Mouse (Mus musculus) frontal cortex, postnatal 36 days (tissue): ENCODE data around the gene Kif23.

ENCODE experiments used
- DNase-seq, 2 experiments: peaks; one replicate each; pipeline ENCODE4 v3.0.0; 2022; ENCODE audit warnings: low spot score in 2 of 2

Gene Kif23

DNA sequence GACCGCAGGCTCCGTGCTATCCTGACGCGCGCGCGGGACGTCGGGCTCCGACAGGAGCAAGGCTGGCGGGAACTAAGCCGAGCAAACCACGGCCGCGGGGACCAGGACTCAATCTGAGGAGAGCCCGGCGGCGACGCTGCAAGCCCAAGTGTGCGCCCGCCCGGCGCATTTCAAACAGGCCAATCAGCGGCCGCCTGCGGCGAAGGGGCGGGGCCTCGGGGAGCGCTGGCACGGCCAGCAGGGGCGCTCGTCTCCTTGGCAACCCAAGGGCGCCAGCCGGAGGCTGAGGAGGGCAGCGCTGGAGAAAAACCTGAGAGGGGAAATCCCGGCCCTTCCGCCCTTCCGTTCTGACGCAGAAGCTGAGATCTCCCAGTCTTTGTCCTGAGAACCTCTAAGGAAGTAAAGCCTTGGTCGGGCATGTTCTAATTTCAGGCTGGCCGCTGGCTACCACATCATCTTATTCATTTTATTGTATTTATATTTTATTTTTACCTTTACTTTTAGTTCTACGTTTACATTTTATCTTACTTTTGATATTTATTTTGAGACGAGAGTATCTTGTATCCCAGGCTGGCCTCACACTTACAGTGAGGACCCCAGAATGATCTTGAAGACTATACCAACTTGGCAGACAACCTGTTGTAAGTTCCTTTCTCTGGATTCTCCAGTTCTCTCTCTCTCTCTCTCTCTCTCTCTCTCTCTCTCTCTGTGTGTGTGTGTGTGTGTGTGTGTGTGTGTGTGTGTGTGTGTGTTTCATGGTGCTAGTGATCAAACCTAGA, at the start of gene Kif23:
Gene Kif23 (minus strand): TSS at position 152 of the 779 bp plus-strand sequence.
- DNase-seq, result peak; percentile 92 to 95

DNA sequence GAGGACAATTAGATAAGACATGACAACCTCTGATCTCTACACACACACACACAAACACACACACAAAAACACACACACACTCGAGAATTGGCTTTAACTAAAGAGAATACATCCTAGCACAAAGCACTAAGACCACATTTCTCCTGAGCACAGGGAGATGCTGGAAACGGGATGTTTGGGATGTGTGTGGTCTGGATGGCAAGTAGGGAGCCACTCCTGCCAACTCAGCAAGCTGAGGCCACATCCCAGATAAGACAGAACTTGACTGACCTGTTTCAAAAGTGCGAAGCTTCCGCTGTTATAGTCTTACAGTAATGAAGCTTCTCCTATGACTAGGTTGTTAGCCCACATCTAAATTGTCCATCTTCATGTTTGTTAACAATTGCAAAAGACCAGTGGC, 44.6 kb upstream of the Kif23 start:
- no peak for DNase-seq

DNA sequence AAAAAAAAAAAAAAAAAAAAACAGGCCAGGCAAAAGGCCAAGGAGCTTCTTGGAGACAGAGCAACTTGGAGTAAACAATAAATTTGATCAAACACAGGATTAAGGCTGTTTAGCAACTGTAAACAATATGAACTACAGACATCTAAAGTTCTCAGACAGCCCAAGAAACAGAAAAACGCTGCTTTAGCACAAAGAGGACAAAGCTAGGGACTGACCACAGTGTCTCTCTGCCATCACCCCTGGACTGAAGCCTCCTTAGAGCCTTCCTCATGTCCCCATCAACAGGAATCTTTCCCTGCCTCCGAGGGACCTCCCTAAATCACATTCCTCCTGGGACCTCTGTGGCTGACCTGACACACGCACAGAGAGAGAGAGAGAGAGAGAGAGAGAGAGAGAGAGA, 44.2 kb upstream of the Kif23 start:
- no peak for DNase-seq

DNA sequence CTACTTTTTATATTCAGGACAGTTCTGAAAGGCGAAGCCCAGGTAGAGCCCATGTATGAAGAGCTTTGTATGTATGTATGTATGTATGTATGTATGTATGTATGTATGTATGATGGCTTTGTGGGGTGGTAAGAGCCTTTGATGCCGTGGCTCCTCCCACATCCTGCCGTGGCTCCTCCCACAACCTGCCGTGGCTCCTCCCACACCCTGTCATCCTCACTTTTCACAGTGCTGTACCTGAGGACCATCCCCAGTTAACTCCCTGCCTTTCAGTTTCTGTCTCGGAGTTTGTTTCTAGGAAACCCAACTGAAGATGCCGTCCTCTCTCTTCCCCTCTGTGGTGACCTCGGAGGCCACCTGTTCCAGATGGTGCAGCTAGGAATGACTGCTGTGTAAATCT, 39.5 kb upstream of the Kif23 start:
- no peak for DNase-seq

DNA sequence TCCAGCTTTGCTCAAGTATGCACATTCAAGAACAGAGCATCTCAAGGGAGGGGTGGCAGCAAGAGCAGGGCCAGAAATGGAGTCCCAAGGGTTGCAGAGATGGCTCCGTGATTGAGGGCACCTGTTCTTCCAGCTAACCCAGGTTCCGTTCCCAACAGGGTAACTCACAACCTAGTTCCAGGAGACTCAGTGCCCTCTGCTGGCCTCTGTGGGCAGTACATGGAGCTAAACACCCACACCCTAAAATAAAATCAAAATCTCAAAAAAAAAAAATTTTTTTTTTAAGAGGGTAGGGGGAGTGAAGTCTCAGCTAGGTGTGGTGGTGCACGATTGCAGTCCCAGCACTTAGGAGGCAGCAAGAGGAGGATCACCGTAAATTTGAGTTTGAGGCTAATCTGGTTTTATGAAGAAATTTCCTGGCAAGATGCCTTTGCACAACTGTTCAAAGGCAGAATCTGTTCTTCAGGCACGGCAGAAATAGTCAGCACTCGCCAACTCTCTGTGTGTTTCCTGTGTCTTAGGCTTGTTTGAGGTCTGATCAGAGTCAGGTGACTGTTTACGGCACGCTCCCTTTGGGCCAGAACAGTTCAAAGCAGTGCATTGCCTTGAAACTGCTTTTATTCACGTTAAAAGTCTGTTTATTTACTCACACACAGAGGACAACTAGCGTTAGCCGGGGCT, 38.7 kb upstream of the Kif23 start:
- peak; percentile 44 to 47 for DNase-seq

GRCm38 (mm10) chr9:61982940-61983620, 36.5 kb upstream of the Kif23 start:
- DNase-seq, result no peak

- DNase-seq, result no peak
Observed at GRCm38 (mm10) chr9:61981876-61982275, 35.3 kb upstream of the Kif23 start.

GRCm38 (mm10) chr9:61979983-61980382, 33.4 kb upstream of the Kif23 start:
- no peak for DNase-seq

DNA sequence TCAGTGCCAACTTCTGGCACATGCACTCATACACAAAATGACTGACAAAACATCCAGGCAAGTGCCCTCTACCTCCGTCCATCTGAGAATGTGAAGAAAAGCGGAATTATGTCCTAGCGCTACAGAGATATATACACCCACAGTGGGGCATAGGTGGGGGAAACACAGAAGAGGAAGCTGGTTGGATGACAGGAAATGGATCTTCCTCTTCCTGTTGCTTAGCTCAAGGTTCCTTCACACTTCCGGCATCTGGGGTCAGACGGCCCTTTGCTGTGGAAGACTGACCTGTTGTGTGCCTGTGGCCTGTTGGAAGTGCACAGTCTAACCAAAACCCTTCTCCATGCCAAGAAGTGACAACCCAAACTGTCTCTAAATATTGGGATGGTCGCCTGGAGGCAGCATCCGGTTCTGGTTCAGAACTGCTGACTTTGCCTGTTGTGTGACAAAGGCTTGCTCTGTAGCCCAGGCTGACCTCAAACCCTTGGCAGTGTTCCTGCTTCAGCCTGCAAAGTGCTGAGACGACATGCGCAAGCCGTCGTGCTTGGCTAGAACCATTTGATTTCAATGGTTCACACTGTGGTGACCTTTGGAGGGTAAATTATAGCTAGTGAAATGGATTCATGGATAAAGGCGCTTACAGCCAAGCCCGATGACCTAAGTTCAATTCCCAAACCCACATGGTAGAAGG, 30.8 kb upstream of the Kif23 start:
- no peak for DNase-seq

DNA sequence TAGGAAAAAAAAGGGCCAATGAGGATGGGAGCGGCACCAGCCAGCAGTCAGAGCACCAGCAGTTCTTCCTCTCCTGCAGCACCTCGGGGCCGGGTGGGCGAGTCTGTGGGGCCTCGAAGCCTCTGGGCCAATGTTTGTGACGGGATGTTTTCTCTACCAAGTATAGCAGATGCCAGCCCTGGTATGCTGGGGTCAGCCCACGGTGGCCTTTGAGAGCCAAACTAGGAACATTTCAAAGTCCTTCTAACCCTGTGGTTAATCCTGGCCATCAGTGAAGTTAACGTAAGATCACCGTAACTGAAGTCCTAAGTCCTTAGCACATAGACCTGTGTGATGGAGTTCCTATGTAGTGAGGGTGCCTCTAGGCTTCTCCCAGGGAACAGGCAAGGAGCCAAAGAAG, 25.5 kb upstream of the Kif23 start:
- DNase-seq, result no peak

GRCm38 (mm10) chr9:61971045-61971444, 24.5 kb upstream of the Kif23 start:
- DNase-seq, result no peak

DNA sequence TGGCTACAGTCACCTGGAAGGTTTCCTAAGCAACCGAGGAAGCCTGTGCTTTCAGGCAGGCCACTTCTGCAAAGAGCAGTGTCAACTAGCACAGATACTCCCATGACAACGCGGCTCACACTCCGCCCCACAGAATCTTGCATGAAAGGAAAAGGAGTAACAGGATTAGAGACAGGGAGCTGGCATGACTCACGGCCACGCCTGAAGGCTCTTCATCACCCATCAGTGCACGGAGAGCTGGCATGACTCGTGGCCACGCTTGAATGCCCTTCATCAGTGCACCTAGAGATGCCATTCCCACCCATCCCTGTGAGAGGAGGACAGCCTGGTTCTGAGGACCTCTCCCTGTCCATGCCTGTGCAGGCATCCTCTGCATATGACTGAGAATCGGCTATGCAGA, 20.8 kb upstream of the Kif23 start:
- DNase-seq, result peak; percentile 35 to 42

GRCm38 (mm10) chr9:61965987-61966386, 19.4 kb upstream of the Kif23 start:
- DNase-seq, result no peak

- peak; percentile 74 for DNase-seq
Observed at GRCm38 (mm10) chr9:61965411-61965930, 18.9 kb upstream of the Kif23 start.

DNA sequence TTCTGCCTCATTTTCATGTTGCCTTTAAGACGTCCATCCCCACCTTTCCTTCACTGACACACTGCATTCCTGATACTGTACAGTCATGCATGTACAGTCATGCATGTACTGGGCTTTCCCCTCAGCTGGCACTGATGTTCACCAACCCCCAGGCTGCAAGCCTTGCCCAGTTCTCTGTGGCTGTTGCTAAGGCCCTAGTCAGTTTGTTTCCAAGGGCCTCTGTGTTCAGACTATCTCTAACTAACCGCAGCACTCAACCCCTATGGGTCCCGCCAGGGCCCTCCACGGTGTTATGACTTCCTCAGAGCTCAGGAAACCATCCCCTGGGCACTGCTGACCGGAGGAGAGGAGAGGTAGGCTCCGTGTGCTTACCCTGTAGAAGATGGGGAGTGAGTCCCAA, 16.8 kb upstream of the Kif23 start:
- no peak for DNase-seq

- DNase-seq, result no peak
Observed at GRCm38 (mm10) chr9:61961181-61961580, 14.6 kb upstream of the Kif23 start.

DNA sequence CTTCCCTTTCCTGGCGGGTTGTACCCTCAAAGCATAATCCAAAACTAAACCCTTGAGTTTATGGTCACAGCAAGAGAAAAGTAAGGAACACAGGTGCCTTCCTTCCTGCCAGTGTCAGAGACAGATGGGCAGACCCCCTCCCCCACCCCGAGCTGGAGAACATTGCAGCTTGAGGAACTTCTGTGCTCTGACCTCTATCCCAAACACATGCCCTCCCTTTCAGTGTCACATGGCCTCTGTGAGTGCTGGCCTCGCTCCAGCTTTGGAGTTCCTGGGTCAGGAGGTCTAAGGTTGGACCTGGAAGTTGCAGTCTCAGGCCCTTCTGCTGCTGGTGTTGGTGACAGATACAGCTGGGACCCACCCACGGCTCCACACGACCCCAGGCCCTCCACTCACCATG, 14.2 kb upstream of the Kif23 start:
- no peak for DNase-seq

DNA sequence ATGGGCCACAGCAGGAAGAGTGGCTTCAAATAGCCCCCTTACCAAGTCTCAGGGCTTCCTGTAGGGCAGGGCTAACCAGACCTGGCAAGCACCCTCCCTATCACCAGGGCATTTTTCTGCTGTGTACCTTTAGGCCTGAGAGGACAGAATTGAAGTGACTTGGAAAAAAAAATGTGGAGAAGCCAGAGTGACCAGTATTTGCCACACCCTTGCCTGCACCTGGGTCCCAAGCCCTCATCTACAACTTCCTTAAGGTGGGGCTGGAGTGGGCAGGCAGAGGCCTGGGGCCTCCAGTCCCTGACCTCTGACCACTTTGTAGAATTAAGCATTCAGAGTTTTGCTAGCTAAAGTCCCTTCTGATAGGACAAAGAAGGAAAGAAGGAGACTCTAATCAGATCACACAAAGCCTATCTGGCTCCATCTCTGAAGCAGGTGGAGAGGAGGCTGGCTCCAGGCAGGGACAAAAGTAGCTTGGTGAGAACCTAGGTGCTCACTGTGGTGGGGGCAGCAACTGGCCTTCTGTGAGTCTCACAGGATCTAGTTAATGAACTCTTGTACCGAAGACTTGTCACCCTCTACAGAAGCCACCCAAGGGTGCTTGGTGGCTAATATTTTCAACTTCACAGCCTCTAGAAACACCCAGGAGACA, 13.5 kb upstream of the Kif23 start:
- no peak for DNase-seq

DNA sequence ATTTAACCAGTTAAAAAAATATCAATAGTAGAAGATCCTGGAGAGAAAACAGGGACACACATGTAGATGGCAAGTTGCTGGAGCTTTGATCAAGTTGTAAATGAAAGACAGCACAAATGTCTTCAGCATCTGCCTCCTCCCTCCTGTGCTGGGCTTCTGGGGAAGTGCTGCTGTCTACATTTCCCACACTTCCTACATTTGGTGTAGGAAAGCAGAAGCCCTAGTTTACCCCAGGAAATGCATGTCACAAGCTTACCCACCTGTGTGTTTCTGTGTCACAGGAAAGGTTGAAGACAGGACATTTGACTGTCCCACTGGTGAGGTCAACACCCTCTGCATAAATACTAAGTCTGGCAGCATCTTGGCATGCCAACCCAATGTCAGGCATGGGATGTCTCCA, 8.1 kb upstream of the Kif23 start:
- no peak for DNase-seq

DNA sequence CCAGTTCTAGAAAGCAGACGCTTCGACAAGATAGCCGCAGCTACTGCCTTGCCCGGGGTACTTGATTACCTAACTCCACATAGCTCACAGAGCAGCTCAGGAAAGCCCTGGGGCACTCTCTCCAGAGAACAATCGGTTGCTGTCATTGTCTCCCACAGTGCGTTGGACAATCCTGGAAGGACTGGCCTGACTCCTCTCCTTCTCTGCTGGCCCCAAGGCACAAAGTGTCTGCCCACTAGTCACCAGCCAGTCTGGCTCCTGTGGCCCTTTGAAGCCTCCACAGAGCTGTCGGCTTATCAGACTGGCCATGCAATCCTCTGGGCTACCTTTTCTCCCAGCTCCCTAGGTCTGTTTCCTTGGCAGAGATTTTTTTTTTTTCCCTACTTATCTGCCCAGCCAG, 5.7 kb upstream of the Kif23 start:
- DNase-seq, result no peak
